Mouse (Mus musculus): ENCODE measurements at regions not wholly inside any gene's neighbourhood (a gene's known extent, or its start where the extent isn't known, plus 50 kb on each side); places are given as distances from the start of the nearest gene placed in this dataset.
A peak's percentile ranks its signal among the peaks of the same experiment; 100 is the strongest.

DNA sequence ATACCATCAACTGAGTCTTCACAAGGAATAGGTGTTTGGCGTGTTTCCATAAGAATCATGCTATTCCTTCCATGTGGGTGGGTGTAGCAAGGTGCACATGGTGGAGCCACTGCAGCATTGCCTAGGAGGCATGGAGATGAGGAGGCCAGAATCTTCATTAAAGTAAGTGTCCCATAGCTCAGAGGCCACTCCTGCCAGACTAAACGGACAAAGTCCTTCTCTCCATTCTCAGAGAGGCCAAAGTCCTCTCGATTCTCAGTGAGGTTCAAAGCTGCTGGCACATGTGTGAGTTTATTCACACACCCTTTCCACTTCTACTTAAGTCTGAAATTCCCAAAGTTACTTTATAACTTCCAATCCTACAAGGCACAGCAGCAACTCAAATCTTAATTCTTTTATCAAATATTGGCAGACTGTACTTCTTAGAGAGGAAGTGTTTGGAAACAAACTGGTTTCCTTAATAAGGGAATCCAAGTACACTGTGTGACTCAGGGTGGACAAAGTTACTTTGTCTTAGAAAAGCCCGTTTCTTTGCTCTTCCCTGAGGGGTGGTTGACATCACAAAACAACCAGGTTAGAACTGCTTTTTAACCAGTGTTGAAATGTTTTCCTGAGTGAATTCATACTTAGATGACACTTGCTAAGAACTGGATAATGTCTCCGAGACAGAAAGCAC, 69.2 kb upstream of the Thbs1 start:
- no peak overlapping the region for H3K9ac ChIP-seq (replicated peaks; ENCODE audit: low read depth, low read length)
- H3K4me2 ChIP-seq (ENCODE audit: low read length): no peak overlapping the region
- no peaks in the 10 kb centered on the region for H3K4me1 ChIP-seq (replicated peaks; ENCODE audit: control insufficient read depth, insufficient read depth, low read length)
- H3K36me3 ChIP-seq (ENCODE audit: control insufficient read depth, insufficient read depth): no peaks in the 10 kb centered on the region
- no peaks in the 10 kb centered on the region for H3K9me3 ChIP-seq (ENCODE audit: control insufficient read depth, low read length)
- no peak for ATAC-seq
- no peak overlapping the region for H3K27ac ChIP-seq (ENCODE audit: low read length)
- H3K27me3 ChIP-seq (replicated peaks; ENCODE audit: control insufficient read depth, insufficient read depth, low read length): no peaks in the 10 kb centered on the region
- no peak overlapping the region for H3K4me3 ChIP-seq (replicated peaks; ENCODE audit: low read length)
- 85% methylated on average over 5 of the region's 5 CpGs for WGBS

DNA sequence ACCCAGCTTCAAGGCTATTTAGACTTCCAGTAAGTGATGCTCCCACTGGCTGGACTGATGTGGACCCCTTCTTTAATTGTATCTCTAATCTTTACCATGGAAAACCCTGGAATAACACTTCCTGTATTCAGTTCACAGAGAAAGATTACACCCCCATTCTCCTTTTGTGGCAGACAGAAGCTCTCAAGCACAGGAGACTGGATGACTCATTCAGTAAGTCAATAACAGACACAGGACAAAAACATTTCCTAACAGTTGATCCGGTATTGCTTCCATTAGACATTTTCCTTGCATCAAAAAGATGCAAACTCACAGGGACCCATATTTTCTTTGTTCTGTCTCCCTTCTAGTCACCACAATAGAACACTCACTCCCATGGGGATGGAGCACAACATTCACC, 67.0 kb upstream of the Thbs1 start:
- Histone ChIP-seq H3K36me3 (ENCODE audit: control insufficient read depth, insufficient read depth) (no peaks in the 10 kb centered on the region), H3K9me3 (ENCODE audit: control insufficient read depth, low read length) (no peaks in the 10 kb centered on the region), H3K27me3 (replicated peaks; ENCODE audit: control insufficient read depth, insufficient read depth, low read length) (no peaks in the 10 kb centered on the region), H3K4me2 (ENCODE audit: low read length) (no peak overlapping the region), H3K9ac (replicated peaks; ENCODE audit: low read depth, low read length) (no peak overlapping the region), H3K27ac (ENCODE audit: low read length) (no peak overlapping the region), H3K4me1 (replicated peaks; ENCODE audit: control insufficient read depth, insufficient read depth, low read length) (no peaks in the 10 kb centered on the region), H3K4me3 (replicated peaks; ENCODE audit: low read length) (no peak overlapping the region)
- no peak for ATAC-seq
- 76% methylated on average over 1 of the region's 1 CpGs for WGBS

DNA sequence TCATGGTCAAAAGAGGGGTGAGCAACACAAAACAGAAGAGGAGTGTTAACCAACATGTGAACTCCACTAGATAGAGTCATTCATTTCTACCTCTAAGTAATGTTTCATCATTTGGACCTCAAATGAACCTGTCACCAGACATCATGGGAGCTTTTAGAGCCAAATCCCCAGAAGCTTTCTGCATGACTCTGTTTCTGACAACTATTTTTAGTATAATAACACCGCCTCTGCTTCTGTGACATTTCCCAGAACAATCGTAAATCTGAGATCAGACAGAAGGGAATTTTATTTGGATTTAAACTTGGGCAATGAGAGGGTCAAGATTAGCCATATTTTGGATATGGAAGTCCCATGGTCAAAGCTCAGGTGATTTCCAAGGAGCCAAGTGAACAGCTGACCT, 61.4 kb upstream of the Thbs1 start:
- H3K36me3 ChIP-seq (ENCODE audit: control insufficient read depth, insufficient read depth): no peaks in the 10 kb centered on the region
- H3K27ac ChIP-seq (ENCODE audit: low read length): no peak overlapping the region
- no peak overlapping the region for H3K4me2 ChIP-seq (ENCODE audit: low read length)
- no peak overlapping the region for H3K9ac ChIP-seq (replicated peaks; ENCODE audit: low read depth, low read length)
- 94% methylated on average over 2 of the region's 2 CpGs for WGBS
- no peaks in the 10 kb centered on the region for H3K4me1 ChIP-seq (replicated peaks; ENCODE audit: control insufficient read depth, insufficient read depth, low read length)
- no peaks in the 10 kb centered on the region for H3K9me3 ChIP-seq (ENCODE audit: control insufficient read depth, low read length)
- no peak for ATAC-seq
- H3K27me3 ChIP-seq (replicated peaks; ENCODE audit: control insufficient read depth, insufficient read depth, low read length): no peaks in the 10 kb centered on the region
- no peak overlapping the region for H3K4me3 ChIP-seq (replicated peaks; ENCODE audit: low read length)

DNA sequence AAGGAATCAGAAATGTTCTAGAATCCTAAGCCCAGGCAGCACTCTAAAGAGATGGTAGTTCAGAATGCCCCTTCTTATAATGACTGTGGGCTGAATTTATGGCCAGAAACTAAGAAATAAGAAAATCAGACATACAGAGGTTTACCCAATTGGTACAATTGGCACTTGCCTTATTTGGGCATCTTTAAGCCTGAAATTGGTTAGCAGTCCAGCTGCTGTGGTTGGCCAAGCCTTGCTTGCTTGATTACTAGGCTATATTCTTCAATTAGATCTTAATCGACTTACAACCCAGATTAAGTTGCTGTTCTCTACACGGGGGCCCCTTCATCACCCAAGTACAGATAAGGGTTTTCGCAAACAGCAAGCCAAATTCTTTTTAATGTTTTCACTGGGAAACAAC, 60.1 kb upstream of the Thbs1 start:
- WGBS: 92% methylated on average over 3 of the region's 3 CpGs
- Histone ChIP-seq H3K27ac (ENCODE audit: low read length) (no peak overlapping the region), H3K27me3 (replicated peaks; ENCODE audit: control insufficient read depth, insufficient read depth, low read length) (no peaks in the 10 kb centered on the region), H3K4me3 (replicated peaks; ENCODE audit: low read length) (no peak overlapping the region), H3K4me2 (ENCODE audit: low read length) (no peak overlapping the region), H3K36me3 (ENCODE audit: control insufficient read depth, insufficient read depth) (no peaks in the 10 kb centered on the region), H3K9ac (replicated peaks; ENCODE audit: low read depth, low read length) (no peak overlapping the region), H3K4me1 (replicated peaks; ENCODE audit: control insufficient read depth, insufficient read depth, low read length) (no peaks in the 10 kb centered on the region), H3K9me3 (ENCODE audit: control insufficient read depth, low read length) (no peaks in the 10 kb centered on the region)
- ATAC-seq: no peak

DNA sequence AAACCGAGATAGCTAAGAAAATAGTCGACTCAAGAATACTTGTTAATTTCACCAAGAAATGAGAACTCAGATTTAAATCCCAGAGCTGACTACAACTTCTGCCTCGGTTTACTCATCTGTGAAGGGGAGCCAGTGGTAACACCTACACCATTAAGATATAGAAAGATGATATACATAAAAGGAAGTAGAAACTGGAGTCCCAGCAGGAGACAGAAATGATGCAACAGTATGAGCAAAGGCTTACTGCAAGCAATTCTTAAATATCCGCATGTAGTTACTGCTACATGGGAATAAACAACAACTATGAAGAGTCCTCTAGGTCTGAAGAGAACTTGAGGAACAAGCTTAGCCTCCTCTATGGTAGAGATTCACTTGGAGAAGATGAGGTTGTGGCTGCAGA, 58.2 kb upstream of the Thbs1 start:
- no peak overlapping the region for H3K4me3 ChIP-seq (replicated peaks; ENCODE audit: low read length)
- H3K9me3 ChIP-seq (ENCODE audit: control insufficient read depth, low read length): no peaks in the 10 kb centered on the region
- no peak overlapping the region for H3K9ac ChIP-seq (replicated peaks; ENCODE audit: low read depth, low read length)
- no peaks in the 10 kb centered on the region for H3K36me3 ChIP-seq (ENCODE audit: control insufficient read depth, insufficient read depth)
- H3K4me2 ChIP-seq (ENCODE audit: low read length): no peak overlapping the region
- no peak overlapping the region for H3K27ac ChIP-seq (ENCODE audit: low read length)
- no peak for ATAC-seq
- H3K27me3 ChIP-seq (replicated peaks; ENCODE audit: control insufficient read depth, insufficient read depth, low read length): no peaks in the 10 kb centered on the region
- no peaks in the 10 kb centered on the region for H3K4me1 ChIP-seq (replicated peaks; ENCODE audit: control insufficient read depth, insufficient read depth, low read length)
- WGBS: 95% methylated on average over 4 of the region's 4 CpGs

DNA sequence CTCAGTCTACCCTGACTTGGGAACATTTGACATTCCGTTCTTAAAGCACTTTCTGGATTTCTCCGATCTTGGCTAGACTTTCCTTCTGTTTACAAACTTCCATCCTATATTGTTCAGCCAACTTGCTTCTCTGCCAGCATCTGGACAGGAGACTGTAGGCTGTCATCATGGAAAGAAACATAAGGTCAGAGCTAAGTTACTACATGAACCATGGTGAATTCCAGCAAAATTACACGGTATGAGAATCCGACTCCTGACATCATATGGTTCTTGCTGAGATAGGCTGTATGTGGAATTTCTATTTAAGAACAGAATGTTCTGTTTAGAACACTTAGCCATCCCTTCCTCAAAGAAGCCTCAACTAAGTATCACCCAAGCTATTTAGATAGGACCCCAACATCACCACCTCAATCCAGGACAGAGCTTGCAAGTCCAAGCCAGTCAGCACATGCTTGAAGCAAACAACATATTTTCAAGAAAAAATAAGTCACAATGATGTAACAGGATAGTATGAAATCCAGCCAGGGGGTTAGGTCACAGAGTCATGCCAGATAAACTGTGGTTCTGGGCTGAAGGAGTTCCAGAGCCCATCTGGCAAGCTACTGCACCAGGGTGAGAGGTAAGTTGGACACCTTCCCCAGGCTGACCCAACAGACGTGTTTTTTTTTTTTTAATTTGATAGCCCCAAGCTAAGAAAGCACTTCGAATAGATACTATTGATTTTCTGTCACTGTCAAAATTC, 52.9 kb upstream of the Thbs1 start:
- no peak overlapping the region for H3K27ac ChIP-seq (ENCODE audit: low read length)
- WGBS: 88% methylated on average over 6 of the region's 6 CpGs

DNA sequence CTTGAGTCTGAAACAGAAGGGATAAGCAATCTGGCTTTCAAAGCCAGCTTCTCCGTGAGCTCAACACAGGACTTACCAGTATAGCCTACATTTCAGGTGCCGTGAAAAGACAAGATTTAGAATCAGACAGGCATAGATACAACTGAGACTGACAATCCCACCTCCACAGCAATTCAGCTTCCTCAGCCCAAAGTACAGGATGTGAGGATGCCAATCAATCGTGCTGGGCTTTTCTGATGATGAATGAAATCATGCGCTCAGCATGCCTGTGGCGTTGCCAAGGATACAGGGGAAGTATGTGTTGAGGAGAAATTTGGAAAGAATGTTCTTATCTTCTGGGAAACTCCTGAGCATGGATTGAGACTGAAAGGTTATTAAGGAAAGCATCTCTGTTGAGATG, 50.4 kb upstream of the Thbs1 start:
- no peak overlapping the region for H3K9ac ChIP-seq (replicated peaks; ENCODE audit: low read depth, low read length)
- peak; percentile 72 for ATAC-seq
- H3K4me1 ChIP-seq (replicated peaks; ENCODE audit: control insufficient read depth, insufficient read depth, low read length): no peaks in the 10 kb centered on the region
- WGBS: 58% methylated on average over 5 of the region's 5 CpGs
- H3K36me3 ChIP-seq (ENCODE audit: control insufficient read depth, insufficient read depth): no peaks in the 10 kb centered on the region
- H3K4me2 ChIP-seq (ENCODE audit: low read length): no peak overlapping the region
- H3K9me3 ChIP-seq (ENCODE audit: control insufficient read depth, low read length): no peaks in the 10 kb centered on the region
- H3K27ac ChIP-seq (ENCODE audit: low read length): no peak overlapping the region
- no peak overlapping the region for H3K4me3 ChIP-seq (replicated peaks; ENCODE audit: low read length)
- H3K27me3 ChIP-seq (replicated peaks; ENCODE audit: control insufficient read depth, insufficient read depth, low read length): no peaks in the 10 kb centered on the region

More for the DNA sequence above, 52.9 kb upstream of the Thbs1 start:
- no peak overlapping the region for H3K9ac ChIP-seq (replicated peaks; ENCODE audit: low read depth, low read length)
- H3K4me2 ChIP-seq (ENCODE audit: low read length): no peak overlapping the region
- H3K9me3 ChIP-seq (ENCODE audit: control insufficient read depth, low read length): no peaks in the 10 kb centered on the region
- H3K36me3 ChIP-seq (ENCODE audit: control insufficient read depth, insufficient read depth): no peaks in the 10 kb centered on the region
- no peak overlapping the region for H3K4me3 ChIP-seq (replicated peaks; ENCODE audit: low read length)
- no peaks in the 10 kb centered on the region for H3K27me3 ChIP-seq (replicated peaks; ENCODE audit: control insufficient read depth, insufficient read depth, low read length)
- ATAC-seq: no peak
- no peaks in the 10 kb centered on the region for H3K4me1 ChIP-seq (replicated peaks; ENCODE audit: control insufficient read depth, insufficient read depth, low read length)
